In genomic region chr17:45629861-45630694, GRCm38 (mm10) we compare ENCODE assay signal across 8 mouse cellular contexts. TPM values are rescaled to one million over a fixed set of nuclear protein-coding genes. Genes with fewer than 3 reads are reported as not detected.
DNase-seq lines count a peak whose midpoint lies in the region; ATAC-seq and TF ChIP-seq lines count a peak whose summit lies in the region.

No protein-coding gene starts in this region.

- 2% methylated on average over 34 of the region's 34 CpGs for WGBS in forebrain, embryonic 11.5 days
- WGBS in heart, embryonic 15.5 days = 2% methylated on average over 34 of the region's 34 CpGs
- WGBS in liver, embryonic 13.5 days (ENCODE audit: insufficient replicate concordance) = 3% methylated on average over 34 of the region's 34 CpGs
- 2% methylated on average over 34 of the region's 34 CpGs for WGBS in neural tube, embryonic 12.5 days

- no peak overlapping the region for H3K27ac ChIP-seq in brown adipose tissue, adult 24 weeks (replicated peaks; ENCODE audit: low read depth, low read length)
- H3K27ac ChIP-seq in forebrain, embryonic 11.5 days (ENCODE audit: low read depth, low read length) = 0 out of 2 replicates have a peak overlapping the region, but pooled peaks have one; percentile 31
- peak overlapping the region; percentile 76 for H3K27ac ChIP-seq in heart, embryonic 15.5 days
- no peak overlapping the region for H3K27ac ChIP-seq in liver, embryonic 13.5 days
- no peak overlapping the region; the same call in 1 of the 2 replicates for H3K27ac ChIP-seq in neural tube, embryonic 12.5 days

- H3K4me3 ChIP-seq in C2C12 (ENCODE audit: insufficient read depth, poor library complexity, severe bottlenecking) = no peak overlapping the region
- H3K4me3 ChIP-seq in brown adipose tissue, adult 24 weeks (ENCODE audit: insufficient read depth, low read depth, low read length) = peak overlapping the region; percentile 50
- peak overlapping the region; percentile 38 for H3K4me3 ChIP-seq in forebrain, embryonic 11.5 days (ENCODE audit: low read depth, low read length)
- peak overlapping the region; percentile 51 for H3K4me3 ChIP-seq in heart, embryonic 15.5 days
- H3K4me3 ChIP-seq in liver, embryonic 13.5 days (replicated peaks) = peak overlapping the region; percentile 50
- peak overlapping the region; percentile 44 for H3K4me3 ChIP-seq in neural tube, embryonic 12.5 days

- no peaks in the 10 kb centered on the region for H3K27me3 ChIP-seq in C2C12 (ENCODE audit: control insufficient read depth, insufficient read depth, insufficient read length)
- no peaks in the 10 kb centered on the region for H3K27me3 ChIP-seq in forebrain, embryonic 11.5 days (ENCODE audit: control insufficient read depth, insufficient read depth, low read length)
- H3K27me3 ChIP-seq in heart, embryonic 15.5 days = peaks cover 3% of the 10 kb centered on the region; the same call in 1 of the 2 replicates
- peaks cover 28% of the 10 kb centered on the region for H3K27me3 ChIP-seq in liver, embryonic 13.5 days
- no peaks in the 10 kb centered on the region for H3K27me3 ChIP-seq in neural tube, embryonic 12.5 days (replicated peaks)

- peak; percentile 77 for ATAC-seq in forebrain, embryonic 11.5 days (replicated peaks; ENCODE audit: low FRiP score)
- ATAC-seq in heart, embryonic 15.5 days (replicated peaks; ENCODE audit: insufficient number of reproducible peaks, insufficient read depth, low FRiP score, low read depth) = peak; percentile 56
- peak; percentile 18; the same call in 1 of the 2 replicates for ATAC-seq in liver, embryonic 13.5 days (ENCODE audit: low read depth)
- peak; percentile 79 for ATAC-seq in neural tube, embryonic 12.5 days (ENCODE audit: low FRiP score, low read depth)

- TF ChIP-seq CTCF in C2C12 (IDR thresholded peaks at IDR 0.05; ENCODE audit: control insufficient read depth, insufficient read depth, insufficient read length) = peak; percentile 36

- no peaks in the 10 kb centered on the region for H3K79me3 ChIP-seq in C2C12 (ENCODE audit: low read depth)

- H3K9me3 ChIP-seq in forebrain, embryonic 11.5 days (ENCODE audit: control insufficient read depth, low read length) = no peaks in the 10 kb centered on the region
- no peaks in the 10 kb centered on the region for H3K9me3 ChIP-seq in heart, embryonic 15.5 days (replicated peaks)
- H3K9me3 ChIP-seq in liver, embryonic 13.5 days (replicated peaks) = no peaks in the 10 kb centered on the region
- no peaks in the 10 kb centered on the region for H3K9me3 ChIP-seq in neural tube, embryonic 12.5 days

- H3K4me1 ChIP-seq in brown adipose tissue, adult 24 weeks (ENCODE audit: control insufficient read depth, insufficient read depth, insufficient read length, low read length) = no peaks in the 10 kb centered on the region
- no peaks in the 10 kb centered on the region; the same call in 1 of the 2 replicates for H3K4me1 ChIP-seq in forebrain, embryonic 11.5 days (replicated peaks; ENCODE audit: control insufficient read depth, insufficient read depth, low read length)
- peaks cover 28% of the 10 kb centered on the region for H3K4me1 ChIP-seq in heart, embryonic 15.5 days (replicated peaks)
- peaks cover 30% of the 10 kb centered on the region for H3K4me1 ChIP-seq in liver, embryonic 13.5 days (replicated peaks)
- H3K4me1 ChIP-seq in neural tube, embryonic 12.5 days = peaks cover 9% of the 10 kb centered on the region; the same call in 1 of the 2 replicates

- DNase-seq in forebrain, embryonic 11.5 days (ENCODE audit: low spot score) = peak; percentile 77
- DNase-seq in kidney, postnatal 25 days = peak; percentile 74 to 85
- DNase-seq in liver, embryonic 13.5 days = peak; percentile 59
- DNase-seq in testis, postnatal 10 days (ENCODE audit: low spot score) = peak; percentile 81

- peak overlapping the region; percentile 48 for H3ac ChIP-seq in C2C12 (ENCODE audit: control insufficient read depth, insufficient read length, low read depth)

- no peaks in the 10 kb centered on the region for H3K36me3 ChIP-seq in C2C12 (ENCODE audit: control insufficient read depth, insufficient read depth)
- no peaks in the 10 kb centered on the region for H3K36me3 ChIP-seq in forebrain, embryonic 11.5 days (ENCODE audit: control insufficient read depth, insufficient read depth, low read length)
- H3K36me3 ChIP-seq in heart, embryonic 15.5 days = no peaks in the 10 kb centered on the region
- H3K36me3 ChIP-seq in liver, embryonic 13.5 days = no peaks in the 10 kb centered on the region
- no peaks in the 10 kb centered on the region for H3K36me3 ChIP-seq in neural tube, embryonic 12.5 days

- peak overlapping the region; percentile 89 for H3K4me2 ChIP-seq in forebrain, embryonic 11.5 days (ENCODE audit: low read depth, low read length, severe bottlenecking)
- H3K4me2 ChIP-seq in heart, embryonic 15.5 days = peak overlapping the region; percentile 85
- peak overlapping the region; percentile 72 for H3K4me2 ChIP-seq in liver, embryonic 13.5 days
- H3K4me2 ChIP-seq in neural tube, embryonic 12.5 days (replicated peaks) = peak overlapping the region; percentile 82

- H3K79me2 ChIP-seq in C2C12 (ENCODE audit: control insufficient read depth, insufficient read depth) = no peaks in the 10 kb centered on the region

- H3K9ac ChIP-seq in forebrain, embryonic 11.5 days (ENCODE audit: low read length) = peak overlapping the region; percentile 59
- H3K9ac ChIP-seq in heart, embryonic 15.5 days = peak overlapping the region; percentile 49
- H3K9ac ChIP-seq in liver, embryonic 13.5 days = peak overlapping the region; percentile 60
- peak overlapping the region; percentile 56 for H3K9ac ChIP-seq in neural tube, embryonic 12.5 days

TF ChIP-seq in C2C12, 6 proteins besides CTCF, POLR2A, EP300 and RAD21:
- no peak for TF ChIP-seq MYOD1 (IDR thresholded peaks at IDR 0.05; ENCODE audit: control insufficient read depth, insufficient read length, low read depth)
- no peak for TF ChIP-seq FOSL1 (IDR thresholded peaks at IDR 0.05; ENCODE audit: insufficient read depth, low read length, poor library complexity, severe bottlenecking)
- no peak for TF ChIP-seq USF1 (IDR thresholded peaks at IDR 0.05; ENCODE audit: low read depth)
- TF ChIP-seq CEBPB (IDR thresholded peaks at IDR 0.05; ENCODE audit: low read depth) = no peak
- no peak for TF ChIP-seq MYOG (IDR thresholded peaks at IDR 0.05; ENCODE audit: control insufficient read depth, extremely low read depth, insufficient read length)
- TF ChIP-seq MAX (IDR thresholded peaks at IDR 0.05) = no peak

RNA-seq across cellular contexts. Expression of gene Mymx, which starts 28.2 kb away (rescaled TPM):
- 1.7 TPM for polyA plus RNA-seq in C2C12 (2012; fragmentation: generic; extraction: Trizol)
- polyA plus RNA-seq in brown adipose tissue, adult 24 weeks (2012; ENCODE audit: insufficient read depth, insufficient read length, missing spikeins) = not detected in 2 replicates
- not detected in 2 replicates for polyA plus RNA-seq in forebrain, embryonic 11.5 days (2014; fragmentation: Nextera tagmentation; extraction: Ambion mirVana)
- polyA plus RNA-seq in heart, embryonic 15.5 days (2015; fragmentation: Nextera tagmentation; extraction: Ambion mirVana) = 0.16 and 0.24 TPM in 2 replicates
- 0.42 and 0.59 TPM in 2 replicates for polyA plus RNA-seq in liver, embryonic 13.5 days (2015; fragmentation: Nextera tagmentation; extraction: Ambion mirVana)
- 4.4 and 6.8 TPM in 2 replicates for polyA plus RNA-seq in neural tube, embryonic 12.5 days (2016; fragmentation: Nextera tagmentation; extraction: Ambion mirVana)

RNA-seq across cellular contexts. Expression of gene Capn11, which starts 29.0 kb away (rescaled TPM):
- 0.04 TPM for polyA plus RNA-seq in C2C12 (2012; fragmentation: generic; extraction: Trizol)
- polyA plus RNA-seq in brown adipose tissue, adult 24 weeks (2012; ENCODE audit: insufficient read depth, insufficient read length, missing spikeins) = not detected in 2 replicates
- polyA plus RNA-seq in forebrain, embryonic 11.5 days (2014; fragmentation: Nextera tagmentation; extraction: Ambion mirVana) = 0.44 and 0.69 TPM in 2 replicates
- 0.26 and 0.39 TPM in 2 replicates for polyA plus RNA-seq in heart, embryonic 15.5 days (2015; fragmentation: Nextera tagmentation; extraction: Ambion mirVana)
- polyA plus RNA-seq in liver, embryonic 13.5 days (2015; fragmentation: Nextera tagmentation; extraction: Ambion mirVana) = 0.05 and 0.09 TPM in 2 replicates
- polyA plus RNA-seq in neural tube, embryonic 12.5 days (2016; fragmentation: Nextera tagmentation; extraction: Ambion mirVana) = 1.1 and 1.4 TPM in 2 replicates

RNA-seq across cellular contexts. Expression of gene Slc29a1, which starts 30.7 kb away (rescaled TPM):
- 264 TPM for polyA plus RNA-seq in C2C12 (2012; fragmentation: generic; extraction: Trizol)
- 32.8 and 56.5 TPM in 2 replicates for polyA plus RNA-seq in brown adipose tissue, adult 24 weeks (2012; ENCODE audit: insufficient read depth, insufficient read length, missing spikeins)
- polyA plus RNA-seq in forebrain, embryonic 11.5 days (2014; fragmentation: Nextera tagmentation; extraction: Ambion mirVana) = 56.7 TPM in 2 replicates
- 90.9 and 120 TPM in 2 replicates for polyA plus RNA-seq in heart, embryonic 15.5 days (2015; fragmentation: Nextera tagmentation; extraction: Ambion mirVana)
- polyA plus RNA-seq in liver, embryonic 13.5 days (2015; fragmentation: Nextera tagmentation; extraction: Ambion mirVana) = 215 and 233 TPM in 2 replicates
- polyA plus RNA-seq in neural tube, embryonic 12.5 days (2016; fragmentation: Nextera tagmentation; extraction: Ambion mirVana) = 44.7 and 47.9 TPM in 2 replicates

RNA-seq across cellular contexts. Expression of gene Mrpl14, which starts 56.0 kb away (rescaled TPM):
- polyA plus RNA-seq in C2C12 (2012; fragmentation: generic; extraction: Trizol) = 259 TPM
- polyA plus RNA-seq in brown adipose tissue, adult 24 weeks (2012; ENCODE audit: insufficient read depth, insufficient read length, missing spikeins) = 138 and 175 TPM in 2 replicates
- 107 and 108 TPM in 2 replicates for polyA plus RNA-seq in forebrain, embryonic 11.5 days (2014; fragmentation: Nextera tagmentation; extraction: Ambion mirVana)
- polyA plus RNA-seq in heart, embryonic 15.5 days (2015; fragmentation: Nextera tagmentation; extraction: Ambion mirVana) = 124 and 133 TPM in 2 replicates
- polyA plus RNA-seq in liver, embryonic 13.5 days (2015; fragmentation: Nextera tagmentation; extraction: Ambion mirVana) = 123 and 133 TPM in 2 replicates
- 101 and 102 TPM in 2 replicates for polyA plus RNA-seq in neural tube, embryonic 12.5 days (2016; fragmentation: Nextera tagmentation; extraction: Ambion mirVana)

RNA-seq across cellular contexts. Expression of gene Tmem63b, which starts 56.6 kb away (rescaled TPM):
- 54.3 TPM for polyA plus RNA-seq in C2C12 (2012; fragmentation: generic; extraction: Trizol)
- polyA plus RNA-seq in brown adipose tissue, adult 24 weeks (2012; ENCODE audit: insufficient read depth, insufficient read length, missing spikeins) = 14.2 and 24.2 TPM in 2 replicates
- polyA plus RNA-seq in forebrain, embryonic 11.5 days (2014; fragmentation: Nextera tagmentation; extraction: Ambion mirVana) = 49.8 and 54.5 TPM in 2 replicates
- polyA plus RNA-seq in heart, embryonic 15.5 days (2015; fragmentation: Nextera tagmentation; extraction: Ambion mirVana) = 35.1 and 42.4 TPM in 2 replicates
- polyA plus RNA-seq in liver, embryonic 13.5 days (2015; fragmentation: Nextera tagmentation; extraction: Ambion mirVana) = 7.7 and 8.3 TPM in 2 replicates
- polyA plus RNA-seq in neural tube, embryonic 12.5 days (2016; fragmentation: Nextera tagmentation; extraction: Ambion mirVana) = 106 and 108 TPM in 2 replicates

Comparison
In these comparisons a context has a peak if more than half of its experiments do, and no peak if none do; other contexts are left out.
1. H3K27ac ChIP-seq: peak in forebrain, embryonic 11.5 days (single experiment) and heart, embryonic 15.5 days (single experiment); none in brown adipose tissue, adult 24 weeks (single experiment), liver, embryonic 13.5 days (single experiment) and neural tube, embryonic 12.5 days (single experiment).
2. ATAC-seq: peak in every context shown above with its lines; median percentile 79 in neural tube, embryonic 12.5 days; 77 in forebrain, embryonic 11.5 days; 56 in heart, embryonic 15.5 days; 18 in liver, embryonic 13.5 days.
3. Peak in every context shown above with its lines, with median percentiles within 50 percentile points of each other: DNase-seq, H3K4me2 ChIP-seq and H3K9ac ChIP-seq.